Mouse (Mus musculus) bone marrow macrophage, adult 2 months (primary cell): Measurements from ENCODE around the gene Il12a.

ENCODE experiments used
- CTCF ChIP-seq: IDR thresholded peaks from 2 replicates; pipeline ENCODE4 v1.5.1; 2012; ENCODE audit warnings: low read depth, mild to moderate bottlenecking, low read length, moderate library complexity
- POLR2A ChIP-seq: IDR thresholded peaks from 2 replicates; pipeline ENCODE4 v1.6.1; 2012; ENCODE audit warnings: mild to moderate bottlenecking, low read depth, low read length, borderline replicate concordance

- no peak for TF ChIP-seq POLR2A
- TF ChIP-seq CTCF = no peak
These were observed 20.0 kb downstream of the Il12a start for GRCm38 (mm10) chr3:68710436-68710835.
